Mouse (Mus musculus): Measurements from ENCODE around the gene Vmn2r75.

DNA sequence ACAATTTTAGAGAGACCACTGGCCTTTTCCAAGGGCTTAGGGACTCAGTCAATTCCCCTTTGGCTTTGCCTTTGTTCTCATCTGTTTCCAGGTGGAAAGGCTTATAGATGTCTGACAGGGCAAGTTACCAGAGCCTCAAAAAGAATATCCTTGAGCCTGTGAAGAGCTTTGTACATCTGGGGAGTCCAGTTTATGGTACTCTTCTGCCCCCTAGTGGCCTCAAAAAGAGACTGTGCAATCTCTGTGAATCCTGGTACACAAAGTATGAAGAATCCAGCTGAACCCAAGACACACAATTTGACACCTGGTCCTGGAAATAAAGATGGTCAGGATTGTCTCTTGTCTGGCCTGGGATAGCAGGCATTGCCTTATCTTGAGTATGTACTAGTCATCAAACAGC lies 39.8 kb upstream of the Vmn2r75 start:
- TF ChIP-seq CTCF (IDR thresholded peaks at IDR 0.05; ENCODE audit: extremely low read depth, insufficient read depth, insufficient read length, insufficient replicate concordance) (no peak), POLR2A (IDR thresholded peaks at IDR 0.05; ENCODE audit: low read depth, low read length) (no peak)

Measured in spleen, adult 2 months (tissue).